Mouse (Mus musculus): Measurements from ENCODE around the gene Tmem63b. TPM values are rescaled to one million over a fixed set of nuclear protein-coding genes. Genes with fewer than 3 reads are reported as not detected.

The Tmem63b gene
- polyA plus RNA-seq, 1 experiment, result 323 TPM

DNA sequence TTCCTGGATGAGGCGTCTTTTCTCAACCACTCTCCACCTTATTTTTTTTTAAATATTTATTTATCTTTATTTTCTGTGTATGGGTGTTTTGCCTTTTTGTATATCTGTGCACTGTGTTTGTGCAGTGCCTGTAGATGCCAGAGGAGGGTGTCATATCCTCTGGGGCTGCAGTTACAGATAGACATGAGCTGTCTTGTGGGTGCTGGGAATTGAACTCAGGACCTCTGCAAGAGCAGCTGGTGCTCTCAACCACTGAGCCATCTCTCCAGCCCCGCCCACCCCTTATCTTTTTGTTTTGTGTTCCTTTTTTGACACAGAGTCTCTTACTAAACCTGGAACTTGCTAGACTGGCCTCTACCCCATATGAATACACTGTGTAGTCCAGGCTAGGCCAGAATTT is 40.8 kb upstream of the Tmem63b start:
- DNase-seq (ENCODE audit: low read depth), result no peak
- TF ChIP-seq POLR2A (IDR thresholded peaks at IDR 0.05; ENCODE audit: borderline replicate concordance, extremely low read depth, insufficient read depth, insufficient read length, poor library complexity, severe bottlenecking) (no peak), CTCF (IDR thresholded peaks at IDR 0.05; ENCODE audit: borderline replicate concordance, extremely low read depth, insufficient read depth, insufficient read length) (no peak)

DNA sequence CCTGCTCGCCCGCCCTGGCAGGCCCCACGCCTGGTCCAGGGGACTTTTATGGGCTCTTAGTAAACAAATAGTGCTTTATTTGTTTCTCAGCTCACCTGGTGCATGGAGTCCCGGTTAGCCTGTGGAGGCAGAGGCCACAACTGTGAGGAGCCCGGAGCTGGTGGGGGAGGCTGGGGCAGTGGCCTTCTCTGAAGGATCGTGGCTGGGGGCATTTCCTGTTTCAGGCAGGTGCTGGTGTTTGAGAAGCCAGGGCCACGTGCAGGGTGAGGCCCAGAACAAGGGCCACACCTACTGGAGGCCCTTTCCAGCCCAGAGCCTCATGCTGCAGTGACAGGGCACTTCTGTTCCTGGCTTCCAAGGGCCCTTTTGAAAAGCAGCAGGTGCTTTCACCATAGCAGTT is 39.5 kb upstream of the Tmem63b start:
- no peak for DNase-seq (ENCODE audit: low read depth)
- TF ChIP-seq POLR2A (IDR thresholded peaks at IDR 0.05; ENCODE audit: borderline replicate concordance, extremely low read depth, insufficient read depth, insufficient read length, poor library complexity, severe bottlenecking) (no peak), CTCF (IDR thresholded peaks at IDR 0.05; ENCODE audit: borderline replicate concordance, extremely low read depth, insufficient read depth, insufficient read length) (no peak)

DNA sequence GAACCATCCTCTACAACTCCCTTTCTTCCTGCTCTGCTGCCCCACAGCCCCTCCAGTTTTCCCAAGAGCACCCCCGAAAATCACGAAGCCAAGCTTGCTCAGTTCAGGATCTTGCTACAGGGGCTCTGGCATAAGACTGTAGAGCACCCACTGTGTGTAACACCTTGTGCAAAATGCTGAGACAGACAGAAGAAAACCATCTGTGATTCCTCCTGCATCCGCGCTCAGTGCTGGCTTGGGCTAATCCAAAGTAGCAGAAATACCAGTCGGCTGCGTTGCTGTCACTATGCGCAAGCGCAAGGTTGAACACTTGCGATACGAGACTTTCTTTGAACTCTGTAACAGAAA is 37.8 kb upstream of the Tmem63b start:
- DNase-seq (ENCODE audit: low read depth), result no peak
- TF ChIP-seq POLR2A (IDR thresholded peaks at IDR 0.05; ENCODE audit: borderline replicate concordance, extremely low read depth, insufficient read depth, insufficient read length, poor library complexity, severe bottlenecking) (no peak), CTCF (IDR thresholded peaks at IDR 0.05; ENCODE audit: borderline replicate concordance, extremely low read depth, insufficient read depth, insufficient read length) (no peak)

DNA sequence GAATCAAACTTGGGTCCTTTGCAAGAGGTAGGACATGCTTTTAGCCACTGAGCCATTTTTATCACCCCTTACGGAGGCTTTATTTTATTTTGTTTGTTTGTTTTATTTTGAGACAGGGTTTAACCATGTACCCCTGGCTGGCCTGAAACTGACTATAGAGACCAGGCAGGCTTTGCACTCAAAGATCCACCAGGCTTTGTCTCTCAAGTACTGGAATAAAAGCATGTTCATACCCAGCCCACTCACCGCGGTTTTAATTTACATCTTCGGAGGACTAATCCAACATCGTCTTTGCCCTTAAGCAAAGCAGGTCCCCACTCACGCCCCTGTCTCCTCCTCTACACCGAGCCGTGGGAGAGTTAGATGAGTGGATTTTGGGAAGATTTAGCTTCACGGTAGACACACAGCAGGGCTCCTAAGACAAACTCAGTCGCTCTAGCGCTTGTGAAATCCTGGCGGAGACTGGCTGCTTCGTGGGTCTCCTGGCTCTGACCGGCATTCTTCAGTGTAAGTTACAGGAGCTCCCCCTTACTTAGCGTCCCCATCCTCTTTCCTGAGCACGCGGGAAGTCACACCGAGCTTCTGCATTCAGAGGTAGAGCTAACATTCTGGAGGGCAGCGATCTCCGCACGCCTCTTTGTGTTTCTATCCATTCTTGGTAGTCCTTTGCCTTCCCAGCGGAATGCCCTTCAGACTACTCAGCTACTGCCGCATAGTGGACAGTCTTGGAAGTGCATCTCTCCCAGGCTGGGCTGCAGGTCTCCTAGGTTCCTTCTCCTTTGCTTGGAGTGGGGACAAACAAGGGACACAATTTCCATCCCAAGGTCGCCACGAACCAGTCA is 37.2 kb upstream of the Tmem63b start:
- TF ChIP-seq CTCF (IDR thresholded peaks at IDR 0.05; ENCODE audit: borderline replicate concordance, extremely low read depth, insufficient read depth, insufficient read length), result peak; percentile 97
- TF ChIP-seq POLR2A (IDR thresholded peaks at IDR 0.05; ENCODE audit: borderline replicate concordance, extremely low read depth, insufficient read depth, insufficient read length, poor library complexity, severe bottlenecking), result peak; percentile 85; the same call in 1 of the 2 replicates
- DNase-seq (ENCODE audit: low read depth), result peak; percentile 95

DNA sequence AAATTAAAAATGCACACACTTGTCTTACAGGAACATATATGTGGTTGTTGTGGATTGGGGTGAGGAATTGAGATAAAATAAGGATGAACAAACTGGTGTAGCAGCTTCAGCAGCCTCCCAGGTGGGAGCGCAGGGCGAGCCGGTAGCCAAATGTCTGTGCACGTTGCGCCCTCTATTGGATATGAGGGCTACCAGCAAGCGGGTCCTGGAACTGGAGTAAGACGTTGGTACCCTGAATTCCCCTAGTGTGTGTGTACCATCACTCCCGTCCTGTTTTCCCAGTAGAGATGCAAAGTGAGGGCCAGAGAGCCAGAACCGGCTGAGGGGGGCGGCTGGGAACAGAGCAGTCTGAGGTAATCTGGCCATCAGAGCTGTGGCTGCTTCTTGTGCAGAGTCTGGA is 31.6 kb upstream of the Tmem63b start:
- peak; percentile 74 for DNase-seq (ENCODE audit: low read depth)
- TF ChIP-seq POLR2A (IDR thresholded peaks at IDR 0.05; ENCODE audit: borderline replicate concordance, extremely low read depth, insufficient read depth, insufficient read length, poor library complexity, severe bottlenecking), result no peak
- TF ChIP-seq CTCF (IDR thresholded peaks at IDR 0.05; ENCODE audit: borderline replicate concordance, extremely low read depth, insufficient read depth, insufficient read length), result peak; percentile 79

DNA sequence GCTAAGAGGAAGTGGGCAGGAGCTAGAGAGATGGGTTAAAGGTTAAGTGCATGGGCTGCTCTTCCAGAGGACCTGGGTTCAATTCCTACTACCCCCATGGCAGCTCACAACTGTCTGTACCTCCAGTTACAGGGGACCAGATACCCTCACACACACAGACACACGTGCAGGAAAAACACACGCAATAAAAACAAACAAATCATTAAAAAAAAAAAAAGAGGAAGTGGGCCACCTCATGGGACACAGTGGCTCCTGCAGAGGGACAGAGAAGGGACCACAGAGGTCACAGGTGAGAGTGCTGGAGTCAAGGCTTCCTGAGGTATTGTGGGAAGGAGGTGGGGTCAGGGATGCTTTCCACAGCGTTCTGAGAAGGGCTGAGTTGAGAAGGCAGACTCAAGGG is 24.8 kb upstream of the Tmem63b start:
- no peak for DNase-seq (ENCODE audit: low read depth)
- TF ChIP-seq CTCF (IDR thresholded peaks at IDR 0.05; ENCODE audit: borderline replicate concordance, extremely low read depth, insufficient read depth, insufficient read length), result no peak
- TF ChIP-seq POLR2A (IDR thresholded peaks at IDR 0.05; ENCODE audit: borderline replicate concordance, extremely low read depth, insufficient read depth, insufficient read length, poor library complexity, severe bottlenecking), result no peak

DNA sequence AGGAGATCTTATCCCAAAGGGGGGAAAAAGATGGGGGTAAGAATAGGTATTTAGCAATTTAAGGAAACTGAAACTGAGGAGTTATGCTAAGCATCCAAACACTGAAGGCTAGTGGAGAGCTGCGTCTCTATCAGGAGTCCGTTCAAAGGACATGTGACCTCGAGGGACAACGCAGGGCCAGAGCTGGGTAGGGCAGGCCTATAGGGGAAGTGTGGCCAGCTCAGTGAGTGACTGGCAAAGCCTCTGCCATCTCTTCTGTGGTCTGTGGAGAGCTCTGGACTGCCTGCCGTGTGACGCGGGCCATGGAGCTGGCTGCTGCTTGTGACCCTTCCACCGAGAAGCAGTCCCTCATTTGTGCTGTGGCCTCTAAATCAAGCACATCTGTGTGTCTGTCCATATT is 23.7 kb upstream of the Tmem63b start:
- TF ChIP-seq CTCF (IDR thresholded peaks at IDR 0.05; ENCODE audit: borderline replicate concordance, extremely low read depth, insufficient read depth, insufficient read length) (no peak), POLR2A (IDR thresholded peaks at IDR 0.05; ENCODE audit: borderline replicate concordance, extremely low read depth, insufficient read depth, insufficient read length, poor library complexity, severe bottlenecking) (no peak)
- no peak for DNase-seq (ENCODE audit: low read depth)

DNA sequence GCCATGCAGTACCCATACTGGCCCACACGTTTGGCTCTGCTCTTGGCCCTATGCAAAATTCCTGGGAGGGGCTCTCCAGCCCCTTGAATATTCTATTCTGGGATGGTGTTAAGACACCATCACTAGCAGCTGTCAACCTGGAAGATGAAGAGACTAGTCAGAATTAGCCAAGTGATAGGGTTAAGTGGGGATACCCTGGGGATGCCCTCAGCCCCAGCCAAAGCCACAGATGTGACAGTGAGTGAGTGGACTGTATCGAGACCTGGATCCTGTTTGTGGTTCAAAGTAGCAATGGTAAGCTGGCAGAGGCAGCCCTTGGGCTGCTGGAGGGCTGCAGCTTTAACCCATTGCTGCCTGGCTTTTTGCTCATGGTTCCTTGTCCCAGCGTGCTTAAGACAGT is 23.1 kb upstream of the Tmem63b start:
- TF ChIP-seq POLR2A (IDR thresholded peaks at IDR 0.05; ENCODE audit: borderline replicate concordance, extremely low read depth, insufficient read depth, insufficient read length, poor library complexity, severe bottlenecking) (no peak), CTCF (IDR thresholded peaks at IDR 0.05; ENCODE audit: borderline replicate concordance, extremely low read depth, insufficient read depth, insufficient read length) (no peak)
- no peak for DNase-seq (ENCODE audit: low read depth)

DNA sequence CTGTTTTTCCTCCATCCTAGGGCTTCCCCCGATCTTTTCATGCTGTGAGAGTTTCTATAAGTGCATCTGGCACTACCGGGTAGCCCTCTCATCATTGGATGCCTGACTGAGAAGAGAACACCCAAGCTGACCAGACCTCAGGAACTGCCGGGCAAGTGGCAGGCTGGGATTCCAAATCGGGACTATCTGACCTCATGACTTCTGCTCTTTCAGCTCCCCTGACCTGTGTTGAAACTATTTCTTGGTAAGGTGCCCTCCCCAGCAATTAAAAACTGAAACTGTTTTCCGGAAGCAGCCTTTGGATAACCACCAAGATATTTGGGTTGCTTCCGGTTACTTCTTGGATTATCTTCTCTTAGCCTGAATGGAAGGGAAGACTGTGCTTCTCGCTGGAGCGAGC is 21.5 kb upstream of the Tmem63b start:
- no peak for TF ChIP-seq POLR2A (IDR thresholded peaks at IDR 0.05; ENCODE audit: borderline replicate concordance, extremely low read depth, insufficient read depth, insufficient read length, poor library complexity, severe bottlenecking)
- no peak for TF ChIP-seq CTCF (IDR thresholded peaks at IDR 0.05; ENCODE audit: borderline replicate concordance, extremely low read depth, insufficient read depth, insufficient read length)
- no peak for DNase-seq (ENCODE audit: low read depth)

DNA sequence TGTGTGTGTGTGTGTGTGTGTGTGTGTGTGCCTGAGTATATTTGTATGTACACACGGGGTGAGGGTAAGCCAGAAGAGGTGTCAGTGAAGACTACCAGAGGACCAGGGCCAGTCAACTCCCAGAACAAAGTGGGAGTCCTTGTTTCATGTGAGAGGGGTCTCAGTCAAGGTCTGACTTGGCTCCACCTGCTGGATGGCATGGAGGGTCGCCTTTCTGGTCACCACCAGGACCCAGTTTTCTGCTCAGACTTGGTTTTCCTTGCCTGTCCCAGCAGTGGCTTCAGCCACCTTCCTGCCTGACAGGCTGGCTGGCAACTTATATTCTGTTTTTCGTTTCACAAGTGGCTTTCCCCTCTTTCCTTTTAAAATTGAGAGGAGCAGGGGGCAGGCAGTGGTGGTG is 20.7 kb upstream of the Tmem63b start:
- DNase-seq (ENCODE audit: low read depth), result no peak
- peak; percentile 30; the same call in 1 of the 2 replicates for TF ChIP-seq CTCF (IDR thresholded peaks at IDR 0.05; ENCODE audit: borderline replicate concordance, extremely low read depth, insufficient read depth, insufficient read length)
- TF ChIP-seq POLR2A (IDR thresholded peaks at IDR 0.05; ENCODE audit: borderline replicate concordance, extremely low read depth, insufficient read depth, insufficient read length, poor library complexity, severe bottlenecking), result no peak

DNA sequence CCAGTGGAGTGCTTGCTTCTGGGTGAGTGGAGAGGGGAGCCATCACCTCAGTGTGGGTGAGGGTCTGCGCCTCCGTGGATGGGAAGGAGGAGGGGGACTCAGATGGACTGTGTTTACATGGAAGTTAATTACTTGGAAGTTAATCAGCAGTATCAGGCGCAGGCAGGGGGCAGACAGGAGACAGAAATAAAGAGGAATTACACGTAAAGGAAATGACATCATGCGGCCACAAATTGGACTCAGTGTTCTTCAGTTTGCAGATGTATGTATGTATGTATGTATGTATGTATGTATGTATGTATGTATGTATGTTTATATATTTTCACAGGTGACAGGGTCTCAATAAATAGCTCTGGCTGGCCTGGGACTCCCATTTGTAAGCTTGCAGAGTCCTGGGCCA is 20.1 kb upstream of the Tmem63b start:
- DNase-seq (ENCODE audit: low read depth), result no peak

DNA sequence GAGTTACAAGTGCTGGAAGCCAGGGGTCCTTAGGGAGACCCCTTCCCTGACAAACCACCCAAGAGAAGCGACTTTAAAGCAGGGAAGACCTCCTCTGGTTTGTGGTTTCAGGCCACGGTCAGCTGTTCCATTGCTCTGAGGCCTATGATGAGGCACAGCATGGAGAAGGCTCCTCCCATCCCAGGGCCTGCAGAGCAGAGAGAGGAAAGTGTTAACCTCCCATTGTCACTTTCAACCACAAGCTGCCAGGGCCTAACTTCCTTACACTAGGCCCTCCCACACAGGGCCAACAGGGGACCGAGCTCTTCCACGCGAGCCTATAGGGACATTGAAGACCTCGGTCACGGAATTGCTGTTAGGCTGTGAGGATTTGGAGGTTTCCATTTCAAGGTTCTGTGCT is 16.5 kb upstream of the Tmem63b start:
- TF ChIP-seq POLR2A (IDR thresholded peaks at IDR 0.05; ENCODE audit: borderline replicate concordance, extremely low read depth, insufficient read depth, insufficient read length, poor library complexity, severe bottlenecking) (no peak), CTCF (IDR thresholded peaks at IDR 0.05; ENCODE audit: borderline replicate concordance, extremely low read depth, insufficient read depth, insufficient read length) (no peak)
- no peak for DNase-seq (ENCODE audit: low read depth)

More for the DNA sequence above, 20.1 kb upstream of the Tmem63b start:
- TF ChIP-seq CTCF (IDR thresholded peaks at IDR 0.05; ENCODE audit: borderline replicate concordance, extremely low read depth, insufficient read depth, insufficient read length), result no peak
- TF ChIP-seq POLR2A (IDR thresholded peaks at IDR 0.05; ENCODE audit: borderline replicate concordance, extremely low read depth, insufficient read depth, insufficient read length, poor library complexity, severe bottlenecking), result no peak
